Mouse (Mus musculus) fat pad, adult 2 months (tissue): ENCODE results near the gene Cryz.

ENCODE experiments used
- DNase-seq: peaks from one replicate; pipeline ENCODE4 v3.0.0-alpha.2; 2011; ENCODE audit warnings: low read depth, low spot score; ENCODE audit errors: extremely low read depth

The Cryz gene

DNA sequence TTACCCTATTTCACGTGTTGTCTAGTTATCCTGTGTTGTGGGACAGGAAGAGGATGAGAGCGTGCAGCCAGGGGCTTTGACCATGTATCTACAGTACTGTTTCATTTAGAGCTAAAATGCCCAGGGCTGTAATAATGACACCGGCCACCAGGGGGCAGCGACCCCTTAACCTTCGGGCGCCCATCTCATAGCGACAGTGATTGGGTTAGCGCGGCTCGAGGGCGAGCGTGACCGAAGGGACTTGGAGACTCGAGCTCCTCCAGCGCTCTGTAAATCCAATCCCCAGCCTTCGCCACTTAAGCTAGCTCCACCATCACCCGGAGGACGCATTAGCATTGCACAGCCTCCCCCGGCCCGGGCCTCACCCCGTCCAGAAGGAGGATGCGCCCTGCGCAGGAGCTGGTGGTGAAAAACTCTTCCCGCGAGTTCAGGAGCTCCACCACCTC is at the start of gene Cryz:
Gene Cryz, plus strand, starts transcription at position 224 of the 446 bp plus-strand sequence.
- DNase-seq, result no peak

DNA sequence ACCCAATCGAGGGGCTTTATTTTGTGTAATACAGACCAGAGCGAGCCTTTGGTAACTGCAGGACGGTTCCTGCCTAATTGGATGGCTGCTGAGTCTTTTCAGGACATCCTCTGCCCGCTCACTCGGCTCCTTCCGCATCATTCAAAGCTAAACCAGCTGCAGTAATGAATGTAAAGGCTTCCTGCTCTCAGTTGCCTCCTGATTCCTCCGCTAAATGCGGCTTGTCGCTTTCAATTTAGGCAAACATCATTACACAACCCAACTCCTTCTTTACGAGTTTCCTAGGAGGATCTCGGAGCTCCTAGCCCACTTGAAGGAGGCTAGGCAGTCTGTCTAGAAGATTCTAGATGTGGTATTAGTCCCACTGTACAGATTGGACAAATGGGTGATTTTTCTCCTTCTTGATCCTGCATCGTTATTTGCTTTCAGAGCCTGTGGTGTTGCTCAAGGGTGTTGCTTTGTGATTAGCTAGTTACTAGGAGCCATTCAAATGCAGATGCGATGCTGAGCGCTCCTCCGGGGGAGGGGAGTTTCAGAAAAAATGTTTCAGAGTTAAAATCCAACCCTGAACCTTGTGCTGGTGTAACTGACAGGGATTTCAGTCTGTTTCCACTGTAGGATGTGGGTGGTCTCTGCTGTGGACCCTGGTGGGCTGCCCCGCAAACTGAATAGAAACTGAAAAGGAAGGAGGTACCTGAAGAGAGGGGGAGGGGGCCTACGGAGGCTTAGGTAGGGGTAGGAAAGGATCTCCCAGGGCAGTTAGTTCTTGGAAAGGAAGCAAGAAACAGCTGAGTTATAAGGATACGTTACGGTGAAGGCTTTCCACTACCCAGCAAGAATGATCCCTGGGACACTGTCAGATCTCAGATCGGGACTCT is 48.7 kb upstream of the Cryz start:
- DNase-seq, result no peak

DNA sequence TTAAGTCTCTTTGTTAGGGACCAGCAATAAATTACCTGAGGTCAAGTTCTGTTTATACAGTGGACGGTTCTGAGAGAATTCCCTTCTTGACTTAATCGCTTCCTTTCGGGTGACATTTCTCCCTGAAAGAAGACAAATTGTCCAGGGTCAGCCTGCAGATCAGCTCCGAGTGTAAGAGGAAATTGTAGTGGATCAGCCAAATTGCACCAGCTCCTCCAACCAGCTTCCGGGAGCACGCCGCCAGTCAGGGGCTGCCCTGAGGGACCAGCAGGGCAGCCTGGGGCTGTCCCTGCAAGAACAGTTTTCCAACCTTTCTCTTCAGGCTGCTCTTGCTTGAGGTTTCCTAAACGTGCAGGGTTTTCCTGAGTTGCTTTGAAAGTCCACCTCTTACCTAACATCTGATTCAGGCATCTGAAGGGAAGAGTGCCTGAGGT is 47.6 kb upstream of the Cryz start:
- DNase-seq, result no peak

DNA sequence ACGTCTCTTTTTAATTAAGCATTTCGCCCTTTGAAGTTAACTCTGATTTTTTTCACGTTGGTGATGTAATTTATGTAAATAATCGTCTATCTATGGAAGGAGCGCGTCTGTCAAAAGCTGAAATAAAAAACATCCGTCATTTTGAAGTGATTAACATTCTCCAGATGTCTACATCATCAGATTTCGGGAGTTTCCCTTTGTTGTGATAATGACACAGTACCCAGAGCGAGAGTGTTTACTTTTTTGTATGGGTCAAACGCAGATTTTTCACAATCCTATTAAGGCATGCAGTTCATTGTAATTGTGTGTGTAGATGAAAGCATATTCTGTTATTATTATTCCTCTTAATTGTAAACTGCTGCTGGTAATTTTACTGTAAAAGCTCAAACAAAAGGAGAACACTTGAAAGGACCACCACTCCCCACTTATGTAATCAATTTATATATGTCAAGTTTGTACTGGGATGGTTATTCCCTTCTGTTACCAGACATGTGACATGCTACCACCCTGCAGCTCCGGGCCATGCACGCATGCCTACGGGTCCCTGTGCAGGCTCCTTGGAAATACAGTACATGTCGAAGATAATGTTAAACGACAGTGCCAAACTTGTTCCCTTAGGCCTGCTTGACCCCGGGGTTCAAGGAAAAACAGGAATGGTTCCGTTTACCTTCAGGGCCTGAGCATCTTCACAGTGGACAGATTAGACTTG is 46.0 kb upstream of the Cryz start:
- DNase-seq, result no peak

DNA sequence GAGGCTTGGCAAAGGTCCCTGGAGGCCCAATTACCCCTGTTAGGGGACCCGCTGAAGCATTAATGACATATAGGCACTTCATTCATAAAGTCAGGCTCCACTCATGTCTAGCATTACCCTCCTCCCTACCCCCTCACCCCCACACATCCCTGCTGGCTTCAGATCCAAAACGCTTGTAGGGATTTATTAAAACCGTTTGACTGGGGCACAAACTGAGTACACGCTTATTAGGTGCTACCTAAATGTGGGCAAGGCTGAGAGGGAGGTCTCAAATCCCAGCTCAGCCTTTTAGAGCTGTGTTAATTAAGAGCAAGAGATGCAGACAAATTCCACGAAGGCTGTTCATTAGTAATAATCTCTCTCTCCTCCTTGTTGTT is 45.5 kb upstream of the Cryz start:
- DNase-seq, result no peak

DNA sequence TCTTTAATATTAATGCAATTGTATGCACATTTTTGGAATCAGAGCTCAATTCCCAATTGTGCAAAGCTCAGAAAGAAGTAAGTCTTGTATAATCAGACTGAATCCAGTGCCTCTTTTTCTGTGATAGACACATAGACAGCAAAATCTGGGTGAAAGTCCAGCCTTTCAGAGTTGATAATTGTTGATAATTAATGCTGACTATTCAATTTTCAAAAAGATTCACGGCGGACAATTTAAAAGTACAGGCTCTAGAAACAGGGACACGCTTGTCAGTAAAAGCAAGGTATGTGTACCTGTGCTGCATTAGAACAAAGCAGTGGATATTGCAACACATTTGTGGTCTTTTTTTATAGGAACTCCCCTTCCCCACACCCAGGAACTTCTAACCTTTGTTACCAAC is 34.3 kb upstream of the Cryz start:
- DNase-seq, result no peak

DNA sequence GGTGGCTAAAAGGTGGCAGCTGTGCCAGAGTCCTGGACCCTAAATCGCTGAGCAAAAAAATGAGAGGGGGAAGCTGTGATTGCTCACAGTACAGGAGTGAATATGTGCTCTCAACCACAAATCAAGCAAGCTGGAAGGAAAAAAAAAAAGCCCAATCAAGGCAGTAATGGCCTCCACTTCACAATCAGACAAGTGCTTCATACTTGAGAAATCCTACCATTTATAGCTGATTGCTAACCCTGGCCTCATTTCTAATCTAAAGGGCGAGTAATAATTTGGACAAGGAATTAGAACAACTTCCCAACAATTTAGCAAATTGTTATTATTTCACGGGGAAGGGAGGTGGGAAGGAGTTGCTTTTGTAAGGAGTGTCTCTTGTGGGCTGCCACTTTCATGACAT is 31.1 kb upstream of the Cryz start:
- no peak for DNase-seq

DNA sequence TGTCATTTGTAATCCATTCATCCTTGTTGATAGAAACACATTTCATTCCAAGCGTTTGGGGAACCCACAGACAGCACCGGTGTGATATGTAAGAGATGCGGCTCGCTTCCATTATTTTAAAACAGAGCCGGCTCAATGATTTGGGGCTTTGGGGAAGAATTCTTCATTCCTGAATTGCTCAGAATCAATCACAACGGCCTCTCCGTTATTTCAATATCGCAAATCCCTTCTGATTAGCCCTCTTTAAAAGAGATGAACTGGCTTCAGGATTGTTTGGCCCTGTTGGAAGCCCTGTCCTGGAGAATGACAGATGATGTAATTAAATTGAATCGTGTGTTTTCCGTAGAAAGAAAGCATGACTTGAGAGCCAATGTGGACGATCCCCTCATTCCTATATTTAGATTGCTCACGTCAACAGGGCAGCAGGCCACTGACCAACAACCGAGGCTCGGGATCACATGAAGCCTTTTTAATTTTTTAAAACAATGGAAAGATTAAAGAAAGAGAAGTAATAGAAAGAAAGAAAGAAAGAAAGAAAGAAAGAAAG is 26.4 kb upstream of the Cryz start:
- DNase-seq, result no peak

DNA sequence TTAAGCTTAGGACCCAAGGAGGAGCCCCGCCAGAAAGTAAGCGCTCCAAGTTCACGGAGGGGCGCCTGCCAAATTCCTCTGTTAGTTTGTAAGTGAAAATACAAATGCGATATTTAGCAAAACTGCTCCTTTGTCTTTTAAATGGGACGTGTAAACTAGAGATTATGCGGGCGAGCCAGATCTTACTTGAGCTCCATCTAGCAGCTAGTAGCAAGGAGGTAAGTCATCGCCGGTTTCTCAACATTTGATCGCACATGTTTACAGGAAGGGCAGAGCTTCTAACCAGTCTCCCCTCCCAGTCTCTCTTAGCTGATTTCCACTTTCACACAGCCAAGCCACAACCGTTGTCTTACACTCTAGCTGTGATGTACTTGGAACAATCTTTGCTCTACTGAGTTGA is 25.7 kb upstream of the Cryz start:
- DNase-seq, result no peak

DNA sequence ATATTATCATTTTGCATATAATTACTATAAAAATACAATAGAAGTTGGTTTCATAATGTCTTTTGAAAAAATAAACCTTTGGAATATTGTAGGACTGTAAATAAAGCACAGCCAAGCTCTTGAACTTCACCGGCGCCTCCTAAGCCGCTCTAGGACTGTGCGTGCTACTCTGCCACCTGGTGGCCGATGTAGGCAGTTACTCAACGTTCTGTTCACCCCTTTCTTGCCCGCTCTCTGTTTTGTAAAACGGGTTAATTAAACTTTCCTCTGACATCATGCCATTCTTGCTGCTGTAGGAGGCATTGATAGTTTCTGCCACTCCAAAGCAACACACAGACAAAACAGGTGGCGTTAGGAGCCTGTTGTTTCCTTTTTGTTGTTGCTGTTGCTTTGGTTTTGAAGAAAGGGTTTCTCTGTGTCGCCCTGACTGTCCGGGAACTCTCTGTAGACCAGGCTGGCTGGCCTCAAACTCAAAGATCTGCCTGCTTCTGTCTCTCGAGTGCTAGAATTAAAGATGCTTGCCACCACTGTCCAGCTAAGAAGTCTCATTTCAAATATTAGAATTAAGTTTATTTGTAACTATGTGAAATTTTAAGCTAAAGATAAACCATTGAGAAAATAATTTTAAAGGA is 24.1 kb upstream of the Cryz start:
- DNase-seq, result no peak

DNA sequence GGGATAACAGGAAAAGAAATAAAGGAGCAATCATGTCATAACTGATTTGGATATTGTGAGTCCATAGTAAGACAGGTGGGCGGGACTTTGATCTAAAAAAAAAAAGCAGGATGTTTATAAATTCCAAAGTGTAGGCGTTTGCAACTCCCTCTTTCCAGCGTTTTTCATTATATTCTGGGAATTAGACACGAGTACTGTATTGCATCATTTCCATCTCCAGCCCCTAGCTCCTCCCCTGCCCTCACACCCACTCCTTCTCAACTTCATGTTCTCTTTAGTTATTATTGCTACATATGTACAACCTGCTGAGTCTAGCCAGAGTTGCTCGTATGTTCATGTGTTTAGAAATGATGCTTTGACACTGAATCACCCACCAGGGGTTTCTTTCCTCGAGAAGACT is 22.8 kb upstream of the Cryz start:
- DNase-seq, result no peak

DNA sequence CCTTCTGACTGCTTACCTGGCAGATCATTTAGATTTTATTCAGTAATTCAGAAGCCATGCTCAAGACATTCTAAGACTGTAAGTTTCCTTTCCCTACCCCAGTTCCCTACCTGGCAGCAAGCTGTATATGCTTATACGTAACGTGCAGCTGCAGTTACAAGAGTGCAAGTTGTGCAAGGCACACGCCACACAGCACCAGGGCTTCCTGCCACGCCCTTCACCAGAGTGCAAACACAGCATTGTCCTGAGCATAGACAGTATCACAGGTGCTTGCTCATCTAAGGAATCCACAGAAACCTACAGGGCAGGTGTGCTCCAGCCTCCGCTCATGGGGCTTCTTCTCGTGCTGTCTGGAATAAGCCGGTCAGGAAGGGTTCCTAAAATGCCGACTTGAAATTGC is 18.6 kb upstream of the Cryz start:
- no peak for DNase-seq

DNA sequence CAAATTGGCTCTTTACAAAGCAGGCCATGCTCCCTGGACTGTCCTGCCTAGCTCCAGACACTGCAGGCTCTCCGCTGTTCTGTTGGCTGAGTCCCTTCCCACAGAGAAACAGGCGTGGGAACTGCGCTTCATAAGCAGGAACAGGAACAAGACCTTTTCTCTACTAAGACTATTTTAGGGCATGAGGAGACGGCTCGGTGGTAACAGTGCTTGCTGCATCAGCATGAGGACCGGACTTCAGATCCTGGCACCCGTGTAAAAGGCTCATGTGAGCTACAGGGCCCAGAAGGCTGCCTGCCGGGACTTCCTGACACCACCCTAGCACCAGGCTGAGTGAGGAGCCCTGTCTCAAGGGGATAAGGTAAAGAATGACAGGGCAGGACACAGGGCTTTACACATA is 12.2 kb upstream of the Cryz start:
- DNase-seq, result no peak

DNA sequence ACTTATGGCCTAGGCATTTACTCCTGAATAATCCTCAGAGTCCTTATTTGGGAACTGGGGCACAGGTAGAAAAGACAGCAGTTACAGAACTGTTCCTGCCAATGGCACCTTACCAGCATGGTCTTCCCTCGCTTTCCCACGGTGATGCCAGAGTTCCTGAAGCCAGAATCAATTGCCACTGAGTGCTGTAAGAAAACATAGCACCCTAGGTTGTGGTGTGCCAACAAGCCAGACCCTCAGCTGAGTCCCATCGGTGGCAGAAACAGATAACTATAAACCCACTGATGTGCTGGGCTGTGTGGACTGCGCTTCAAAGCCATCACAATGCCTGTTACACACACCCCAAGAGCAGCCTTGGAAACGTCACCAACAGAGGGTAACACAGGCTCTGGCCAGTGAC is 5.5 kb upstream of the Cryz start:
- no peak for DNase-seq

DNA sequence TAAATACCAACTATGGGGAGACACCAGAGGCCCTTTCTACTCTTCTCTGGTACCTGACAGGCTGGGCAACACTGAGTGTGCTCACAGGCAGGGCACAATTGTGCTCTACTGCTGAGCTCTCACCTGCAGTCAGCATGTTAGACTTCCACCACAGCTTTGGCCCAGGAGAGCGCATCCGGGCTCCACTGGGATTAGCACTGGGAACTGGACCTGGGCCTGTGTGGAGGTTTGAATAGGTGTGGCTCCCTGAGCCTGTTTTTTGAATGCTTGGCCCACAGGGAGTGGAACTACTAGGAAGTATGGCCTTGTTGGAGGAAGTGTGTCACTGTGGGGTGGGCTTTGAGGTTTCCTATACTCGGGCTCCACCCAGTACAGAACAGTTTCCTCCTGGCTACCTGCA is 4.9 kb upstream of the Cryz start:
- no peak for DNase-seq

DNA sequence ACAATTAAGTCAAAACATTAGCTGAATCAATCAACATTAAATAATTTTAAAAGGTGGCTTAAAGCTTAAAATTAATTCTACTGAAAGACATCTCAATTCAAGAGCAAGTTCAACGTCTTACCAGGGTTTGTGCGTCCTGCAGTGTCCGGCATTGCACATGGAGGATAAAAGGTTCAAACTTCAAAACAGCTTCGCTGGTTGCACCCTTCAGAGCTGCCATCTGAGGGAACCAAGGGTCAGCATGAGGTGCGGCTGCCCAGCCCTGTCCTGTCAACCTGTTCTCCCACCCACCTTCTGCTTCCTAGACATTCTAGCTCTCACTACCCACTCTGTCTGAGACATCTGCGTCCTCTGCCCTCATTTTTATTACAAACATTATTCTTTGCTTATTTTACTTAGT is 2.9 kb upstream of the Cryz start:
- no peak for DNase-seq

DNA sequence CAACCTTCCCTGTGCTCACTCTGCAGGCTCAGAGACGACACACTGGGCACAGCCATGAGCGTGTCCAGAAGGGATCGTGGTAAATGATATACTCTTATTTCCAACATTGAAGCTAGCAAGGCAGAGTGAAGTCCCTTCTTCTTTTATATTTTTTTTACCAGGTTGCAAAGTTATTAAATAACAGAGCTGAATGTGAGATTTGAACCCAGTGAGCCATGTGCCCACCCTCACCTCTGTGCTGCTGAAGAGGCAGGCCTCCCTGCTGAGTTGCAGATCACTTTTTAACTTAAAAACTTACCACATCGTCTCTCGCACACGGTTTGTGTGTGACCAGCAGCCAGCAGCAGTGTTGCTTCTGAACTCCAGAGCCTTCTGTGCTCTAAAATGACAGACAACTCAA is 2.4 kb upstream of the Cryz start:
- no peak for DNase-seq

DNA sequence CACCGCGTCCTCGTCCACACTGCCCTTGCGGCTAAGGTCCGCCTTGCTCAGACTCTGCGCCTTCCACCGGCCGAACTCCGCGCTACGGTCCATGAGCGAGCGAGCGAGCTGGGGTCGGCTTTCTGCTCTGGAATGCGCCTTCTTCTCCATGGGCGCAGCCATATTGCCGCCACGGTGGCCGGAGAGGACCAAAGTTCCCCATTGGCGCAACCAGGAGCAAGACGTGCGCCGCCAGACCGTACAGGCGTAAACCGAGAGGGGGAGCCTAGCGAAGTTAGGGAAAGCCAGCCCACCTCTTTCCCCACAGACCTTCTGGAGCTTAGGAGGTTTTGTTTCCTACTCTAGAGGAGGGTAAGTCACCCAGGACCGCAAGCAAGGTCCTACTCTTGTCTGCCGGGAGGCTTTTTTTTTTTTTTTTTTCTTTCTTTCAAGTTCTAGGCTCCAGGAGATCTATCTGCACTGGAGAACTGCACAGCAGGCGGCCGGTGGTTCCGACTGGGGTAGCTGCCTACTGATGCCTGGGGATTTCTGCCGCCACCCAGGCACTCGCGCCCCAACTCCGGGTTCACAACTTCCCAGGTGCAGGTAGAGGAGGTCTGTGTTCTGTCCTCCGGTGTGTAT is 533 bp downstream of the Cryz start, which contains the start of gene Tyw3:
Gene Tyw3, minus strand, starts transcription at position 171 of the 621 bp plus-strand sequence.
- DNase-seq, result peak; percentile 37

DNA sequence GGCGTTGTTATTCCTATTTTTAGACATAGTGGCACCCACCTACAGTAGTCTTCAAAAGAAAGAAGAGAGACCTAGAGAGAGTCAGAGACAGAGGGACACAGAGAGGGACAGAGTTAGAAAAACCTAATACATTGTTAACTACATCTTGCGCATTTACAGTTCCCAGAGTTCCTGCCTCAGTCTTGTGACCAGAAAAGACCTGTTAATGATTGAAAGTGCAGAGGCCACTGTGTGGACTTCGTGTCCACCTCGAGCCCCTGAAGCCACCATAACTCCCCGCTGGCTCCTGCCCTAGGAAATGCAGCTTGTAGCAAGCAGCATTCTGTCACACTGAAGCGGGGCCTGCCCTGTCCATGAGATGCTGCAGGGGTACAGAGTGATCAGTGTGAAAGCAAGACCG is 1.1 kb downstream of the Cryz start:
- DNase-seq, result no peak

DNA sequence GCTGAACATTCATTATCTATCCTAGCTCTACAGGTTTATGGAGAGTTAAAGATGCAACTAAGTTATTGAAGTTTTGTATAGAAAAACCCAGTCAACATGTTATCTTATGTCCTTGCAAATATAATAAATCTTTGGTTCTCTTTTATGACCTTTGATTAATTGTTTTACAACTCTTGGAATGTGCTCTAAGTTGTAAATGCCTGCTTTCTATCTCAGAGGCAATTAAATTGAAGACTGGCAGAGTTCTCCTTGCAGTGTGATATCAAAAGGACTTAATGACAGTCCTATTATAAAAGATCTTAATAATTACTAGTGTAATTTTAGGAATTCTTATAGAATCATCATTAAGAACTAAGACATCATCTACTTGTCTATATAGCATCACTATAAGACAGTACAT is 5.6 kb downstream of the Cryz start:
- DNase-seq, result no peak

DNA sequence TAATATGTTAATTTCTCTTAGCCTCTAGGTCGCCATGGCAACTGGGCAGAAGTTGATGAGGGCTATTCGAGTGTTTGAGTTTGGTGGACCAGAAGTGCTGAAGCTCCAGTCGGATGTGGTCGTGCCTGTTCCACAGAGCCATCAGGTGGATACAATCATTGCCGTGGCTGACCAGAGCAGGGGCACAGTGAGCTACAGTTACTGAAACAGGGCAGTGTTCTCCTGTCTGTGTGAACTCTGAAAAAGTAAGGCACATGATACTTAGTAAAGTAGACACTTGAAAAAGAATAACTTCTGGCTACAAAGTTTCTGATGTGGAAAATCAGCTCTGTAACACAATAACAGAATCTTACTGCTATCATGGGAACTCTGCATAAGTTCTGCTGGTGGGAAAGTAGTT is 8.4 kb downstream of the Cryz start:
- DNase-seq, result no peak
